Mouse (Mus musculus) hindbrain, embryonic 15.5 days (tissue): ENCODE data around the gene AI837181. TPM values are rescaled to one million over a fixed set of nuclear protein-coding genes. Genes with fewer than 3 reads are reported as not detected.
A peak's percentile ranks its signal among the peaks of the same experiment; 100 is the strongest.
"Not testable (repeated sequence)": the region's sequence is repeated elsewhere in the genome, so short reads cannot be mapped to it uniquely, and the experiment has no call there.

Experiments
- ATAC-seq: fragments of 200-750 bp; cut with Nextera tagmentation; 2 replicates; pipeline ENCODE4 v1.8.0; 2017; ENCODE audit warnings: low read depth, moderate number of reproducible peaks, moderate TSS enrichment; ENCODE audit not compliant: low FRiP score
- H3K27ac ChIP-seq: fragments of 300-500 bp; sonication (generic); replicated peaks from 2 replicates; pipeline ENCODE4 v1.5.1; 2015; ENCODE audit warnings: mild to moderate bottlenecking, inconsistent platforms
- H3K27me3 ChIP-seq: fragments of 300-500 bp; sonication (generic); 2 replicates; pipeline ENCODE4 v1.6.1; 2015; ENCODE audit warnings: control low read depth, inconsistent platforms
- H3K36me3 ChIP-seq: fragments of 300-500 bp; sonication (generic); 2 replicates; pipeline ENCODE4 v1.6.1; 2015; ENCODE audit warnings: control low read depth, inconsistent platforms
- H3K4me1 ChIP-seq: fragments of 300-500 bp; sonication (generic); replicated peaks from 2 replicates; pipeline ENCODE4 v1.6.1; 2015; ENCODE audit warnings: control low read depth, inconsistent platforms
- H3K4me2 ChIP-seq: fragments of 300-500 bp; sonication (generic); 2 replicates; pipeline ENCODE4 v1.6.1; 2015; ENCODE audit warnings: moderate library complexity, mild to moderate bottlenecking, inconsistent platforms
- H3K4me3 ChIP-seq: fragments of 300-500 bp; sonication (generic); 2 replicates; pipeline ENCODE4 v1.5.1; 2015; ENCODE audit warnings: mild to moderate bottlenecking, inconsistent platforms
- H3K9ac ChIP-seq: fragments of 300-500 bp; sonication (generic); 2 replicates; pipeline ENCODE4 v1.6.1; 2015; ENCODE audit warnings: inconsistent platforms
- H3K9me3 ChIP-seq: fragments of 300-500 bp; sonication (generic); 2 replicates; pipeline ENCODE4 v1.6.1; 2016; ENCODE audit warnings: control low read depth, inconsistent platforms
- WGBS: fragments of 180-500 bp; shearing (Covaris S2); methylation state at CpG from one replicate; pipeline ENCODE4 v1.1.7; 2015; 5-methylcytosine and 5-hydroxymethylcytosine counted together
- polyA plus RNA-seq: library from polyadenylated mRNA; unstranded; fragments of >200 nt; fragmentation: Nextera tagmentation; extraction: Ambion mirVana; gene quantifications from 2 replicates; pipeline ENCODE4 v1.2.1, GENCODE M21; 2015

The AI837181 gene
- polyA plus RNA-seq = 74.9 and 82.4 TPM in 2 replicates

- peaks cover 22% of the 10 kb centered on the region for H3K36me3 ChIP-seq
- WGBS = under 1% methylated on average over 66 of the region's 87 CpGs
- ATAC-seq = peak; percentile 95
Measured at GRCm38 (mm10) chr19:5424782-5425741, at the start of gene AI837181, which contains the start of gene Drap1. TSS of gene AI837181 (plus strand) at chr19:5425144. TSS of gene Drap1 (minus strand) at chr19:5424979.

GRCm38 (mm10) chr19:5377446-5377845, 47.5 kb upstream of the AI837181 start:
- H3K9ac ChIP-seq = no peak overlapping the region
- no peak for ATAC-seq
- H3K4me3 ChIP-seq = no peak overlapping the region
- 87% methylated on average over 1 of the region's 1 CpGs for WGBS
- no peak overlapping the region for H3K27ac ChIP-seq
- H3K4me1 ChIP-seq = no peaks in the 10 kb centered on the region
- H3K9me3 ChIP-seq = no peaks in the 10 kb centered on the region
- no peaks in the 10 kb centered on the region for H3K27me3 ChIP-seq
- peaks cover 68% of the 10 kb centered on the region for H3K36me3 ChIP-seq
- H3K4me2 ChIP-seq = no peak overlapping the region

More at GRCm38 (mm10) chr19:5424782-5425741, at the start of gene AI837181, which contains the start of gene Drap1:
- H3K27ac ChIP-seq = peak within 1 kb of the TSS; percentile 94
- no peaks in the 10 kb centered on the region for H3K27me3 ChIP-seq
- peak within 1 kb of the TSS; percentile 92 for H3K4me2 ChIP-seq
- peak within 1 kb of the TSS; percentile 96 for H3K4me3 ChIP-seq
- no peaks in the 10 kb centered on the region for H3K9me3 ChIP-seq
- peaks cover 48% of the 10 kb centered on the region for H3K4me1 ChIP-seq
- H3K9ac ChIP-seq = peak within 1 kb of the TSS; percentile 92

- WGBS = 95% methylated on average over 12 of the region's 12 CpGs
- Histone ChIP-seq H3K36me3 (peaks cover 66% of the 10 kb centered on the region), H3K4me1 (peaks cover 17% of the 10 kb centered on the region), H3K27me3 (no peaks in the 10 kb centered on the region), H3K9me3 (no peaks in the 10 kb centered on the region), H3K27ac (no peak overlapping the region), H3K4me2 (no peak overlapping the region), H3K4me3 (no peak overlapping the region), H3K9ac (no peak overlapping the region)
- ATAC-seq = no peak
Measured at GRCm38 (mm10) chr19:5383326-5383725, 41.6 kb upstream of the AI837181 start.

- 93% methylated on average over 8 of the region's 8 CpGs for WGBS
Measured at GRCm38 (mm10) chr19:5384715-5385114, 40.2 kb upstream of the AI837181 start.

GRCm38 (mm10) chr19:5388011-5388441, 36.9 kb upstream of the AI837181 start:
- Histone ChIP-seq H3K4me3 (peak overlapping the region; percentile 91), H3K27me3 (no peaks in the 10 kb centered on the region), H3K27ac (peak overlapping the region; percentile 82), H3K9me3 (no peaks in the 10 kb centered on the region), H3K36me3 (peaks cover 20% of the 10 kb centered on the region), H3K4me2 (peak overlapping the region; percentile 89), H3K4me1 (peaks cover 35% of the 10 kb centered on the region), H3K9ac (peak overlapping the region; percentile 84)
- ATAC-seq = peak; percentile 12; the same call in 1 of the 2 replicates
- WGBS = under 1% methylated on average over 39 of the region's 43 CpGs

More at GRCm38 (mm10) chr19:5384715-5385114, 40.2 kb upstream of the AI837181 start:
- no peaks in the 10 kb centered on the region for H3K9me3 ChIP-seq
- peaks cover 52% of the 10 kb centered on the region for H3K36me3 ChIP-seq
- no peaks in the 10 kb centered on the region for H3K27me3 ChIP-seq
- H3K9ac ChIP-seq = no peak overlapping the region
- ATAC-seq = no peak
- peaks cover 23% of the 10 kb centered on the region for H3K4me1 ChIP-seq
- H3K4me2 ChIP-seq = no peak overlapping the region
- H3K4me3 ChIP-seq = no peak overlapping the region
- no peak overlapping the region for H3K27ac ChIP-seq

- Histone ChIP-seq H3K36me3 (peaks cover 14% of the 10 kb centered on the region), H3K4me3 (peak within 1 kb of the TSS; percentile 91), H3K4me2 (peak within 1 kb of the TSS; percentile 89), H3K9ac (peak within 1 kb of the TSS; percentile 84), H3K4me1 (peaks cover 35% of the 10 kb centered on the region), H3K27ac (peak within 1 kb of the TSS; percentile 82), H3K27me3 (no peaks in the 10 kb centered on the region), H3K9me3 (no peaks in the 10 kb centered on the region)
- ATAC-seq = peak; percentile 97
- 2% methylated on average over 43 of the region's 43 CpGs for WGBS
Measured at GRCm38 (mm10) chr19:5388588-5389242, 36.2 kb upstream of the AI837181 start, which contains the start of gene Sart1. TSS of gene Sart1 (minus strand) at chr19:5388703.

- WGBS = 50% methylated on average over 12 of the region's 12 CpGs
- Histone ChIP-seq H3K9ac (no peak overlapping the region), H3K27me3 (no peaks in the 10 kb centered on the region), H3K4me2 (peak overlapping the region; percentile 89), H3K27ac (no peak overlapping the region), H3K36me3 (peaks cover 5% of the 10 kb centered on the region; the same call in 1 of the 2 replicates), H3K4me1 (peaks cover 35% of the 10 kb centered on the region), H3K4me3 (peak overlapping the region; percentile 91), H3K9me3 (no peaks in the 10 kb centered on the region)
- no peak for ATAC-seq
Measured at GRCm38 (mm10) chr19:5389647-5390046, 35.3 kb upstream of the AI837181 start.

GRCm38 (mm10) chr19:5390416-5390815, 34.5 kb upstream of the AI837181 start:
- Histone ChIP-seq H3K36me3 (no peaks in the 10 kb centered on the region), H3K4me3 (no peak overlapping the region), H3K9ac (no peak overlapping the region), H3K27ac (no peak overlapping the region), H3K9me3 (no peaks in the 10 kb centered on the region), H3K4me1 (peaks cover 35% of the 10 kb centered on the region), H3K27me3 (no peaks in the 10 kb centered on the region), H3K4me2 (peak overlapping the region; percentile 89; the same call in 1 of the 2 replicates)
- ATAC-seq = no peak
- WGBS = 85% methylated on average over 8 of the region's 8 CpGs

GRCm38 (mm10) chr19:5392892-5393291, 32.1 kb upstream of the AI837181 start:
- no peaks in the 10 kb centered on the region for H3K27me3 ChIP-seq
- ATAC-seq = no peak
- no peaks in the 10 kb centered on the region for H3K36me3 ChIP-seq
- no peaks in the 10 kb centered on the region for H3K9me3 ChIP-seq
- no peak overlapping the region for H3K4me2 ChIP-seq
- WGBS = 57% methylated on average over 4 of the region's 4 CpGs
- H3K27ac ChIP-seq = no peak overlapping the region
- no peak overlapping the region for H3K9ac ChIP-seq
- H3K4me1 ChIP-seq = peaks cover 18% of the 10 kb centered on the region
- no peak overlapping the region for H3K4me3 ChIP-seq

GRCm38 (mm10) chr19:5394168-5394567, 30.8 kb upstream of the AI837181 start:
- Histone ChIP-seq H3K36me3 (no peaks in the 10 kb centered on the region), H3K4me2 (no peak overlapping the region), H3K4me3 (no peak overlapping the region), H3K4me1 (peaks cover 17% of the 10 kb centered on the region), H3K9me3 (no peaks in the 10 kb centered on the region), H3K9ac (no peak overlapping the region), H3K27ac (no peak overlapping the region), H3K27me3 (no peaks in the 10 kb centered on the region)
- ATAC-seq = no peak
- 56% methylated on average over 10 of the region's 10 CpGs for WGBS

GRCm38 (mm10) chr19:5395371-5395770, 29.6 kb upstream of the AI837181 start:
- Histone ChIP-seq H3K4me1 (peaks cover 5% of the 10 kb centered on the region), H3K36me3 (no peaks in the 10 kb centered on the region), H3K27ac (no peak overlapping the region), H3K4me3 (no peak overlapping the region), H3K9ac (no peak overlapping the region), H3K27me3 (no peaks in the 10 kb centered on the region), H3K4me2 (no peak overlapping the region), H3K9me3 (no peaks in the 10 kb centered on the region)
- ATAC-seq = no peak
- 71% methylated on average over 4 of the region's 4 CpGs for WGBS

- WGBS = 73% methylated on average over 4 of the region's 4 CpGs
- H3K4me3 ChIP-seq, ATAC-seq, H3K27me3 ChIP-seq, H3K4me2 ChIP-seq, H3K9me3 ChIP-seq, H3K9ac ChIP-seq, H3K4me1 ChIP-seq, H3K27ac ChIP-seq, H3K36me3 ChIP-seq: not testable (repeated sequence)
Measured at GRCm38 (mm10) chr19:5401073-5401472, 23.9 kb upstream of the AI837181 start.
